Mouse (Mus musculus): ENCODE data around the gene Uqcr11. TPM values are rescaled to one million over a fixed set of nuclear protein-coding genes. Genes with fewer than 3 reads are reported as not detected.
A peak's percentile ranks its signal among the peaks of the same experiment; 100 is the strongest.

Gene Uqcr11
- polyA plus RNA-seq, 1 experiment from 2014 or later, result 806 TPM

DNA sequence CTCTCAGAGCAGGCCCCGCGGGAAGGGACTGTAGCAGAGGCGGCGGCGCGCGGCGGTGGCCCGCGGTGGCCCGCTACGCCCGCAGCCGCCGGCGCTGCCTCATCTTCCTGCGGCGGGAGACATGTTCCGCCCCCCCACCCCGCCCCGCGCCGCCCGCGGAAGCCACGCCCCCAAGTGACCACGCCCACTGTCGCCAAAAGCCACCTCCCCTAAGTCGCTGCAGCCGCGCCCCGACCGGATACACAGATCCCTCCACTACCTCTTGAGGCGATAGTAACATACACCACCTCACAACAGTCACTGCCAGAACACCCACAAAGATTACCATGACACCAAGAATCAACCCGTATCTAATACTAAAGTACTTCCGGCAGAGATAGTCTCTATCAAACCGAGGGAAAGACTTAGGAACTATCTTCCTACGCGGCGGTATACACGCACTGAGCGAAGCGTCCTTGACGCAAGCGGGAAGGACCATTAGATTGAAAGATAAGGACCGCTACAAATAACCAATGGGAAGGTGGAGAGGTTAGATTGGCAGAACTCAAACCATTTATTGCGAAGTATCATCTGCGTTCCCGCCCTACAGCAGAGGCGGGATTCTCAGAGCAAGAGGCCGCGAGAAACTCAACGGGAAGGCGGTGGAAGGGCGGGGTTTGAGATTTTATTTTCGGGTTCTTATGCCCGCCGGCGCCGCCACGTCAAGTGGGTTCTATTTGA, 27.0 kb upstream of the Uqcr11 start, which contains the start of gene Tcf3:
Tcf3 (minus strand) TSS at position 135 of the 720 bp plus-strand sequence.
- no peaks in the 10 kb centered on the region for H3K9me3 ChIP-seq (ENCODE audit: control insufficient read depth, low read length)
- H3K4me3 ChIP-seq (ENCODE audit: low read length), result peak within 1 kb of the TSS; percentile 98
- peak within 1 kb of the TSS; percentile 92 for H3K4me2 ChIP-seq (replicated peaks; ENCODE audit: low read depth, low read length)
- under 1% methylated on average over 58 of the region's 61 CpGs for WGBS
- peak within 1 kb of the TSS; percentile 91 for H3K27ac ChIP-seq (ENCODE audit: low read depth, low read length)
- H3K4me1 ChIP-seq (ENCODE audit: control insufficient read depth, insufficient read depth, low read length), result peaks cover 28% of the 10 kb centered on the region
- H3K27me3 ChIP-seq (ENCODE audit: control insufficient read depth, insufficient read depth, low read length), result no peaks in the 10 kb centered on the region
- peak; percentile 92 for ATAC-seq (ENCODE audit: low FRiP score, low TSS enrichment)
- peak within 1 kb of the TSS; percentile 100 for H3K9ac ChIP-seq (ENCODE audit: low read depth, low read length)
- peaks cover 22% of the 10 kb centered on the region for H3K36me3 ChIP-seq (ENCODE audit: control insufficient read depth, insufficient read depth, low read length)

DNA sequence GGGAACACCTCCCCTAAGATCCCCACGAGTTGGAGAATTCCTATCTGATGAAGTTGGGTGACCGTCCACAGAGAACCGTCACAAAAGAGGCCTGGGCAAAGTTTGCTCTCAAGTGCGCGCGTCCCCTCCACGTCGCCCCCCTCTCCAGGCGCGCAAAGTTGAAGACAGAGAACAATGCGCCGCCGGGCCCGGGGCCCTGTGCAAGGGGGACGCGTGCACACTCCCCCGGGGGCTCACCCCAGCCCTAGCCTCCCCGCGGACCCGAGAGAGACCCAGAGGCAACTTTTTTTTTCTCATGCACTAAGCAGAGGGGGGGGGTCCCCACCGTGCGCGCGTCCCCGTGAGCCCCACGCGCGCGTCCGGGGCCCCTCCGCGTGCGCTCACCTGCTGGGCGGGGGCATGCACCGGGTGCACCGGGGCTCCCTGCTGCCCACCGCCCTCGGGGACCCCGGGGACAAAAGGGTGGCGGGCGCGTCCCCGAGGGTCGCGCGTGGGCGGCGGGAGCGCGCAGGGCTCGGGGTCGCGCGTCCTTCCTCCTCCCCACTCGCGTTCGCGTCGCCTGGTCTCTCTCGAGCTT, 26.4 kb upstream of the Uqcr11 start:
- H3K4me2 ChIP-seq (replicated peaks; ENCODE audit: low read depth, low read length), result peak overlapping the region; percentile 92
- H3K9me3 ChIP-seq (ENCODE audit: control insufficient read depth, low read length), result no peaks in the 10 kb centered on the region
- no peaks in the 10 kb centered on the region for H3K27me3 ChIP-seq (ENCODE audit: control insufficient read depth, insufficient read depth, low read length)
- peak overlapping the region; percentile 91 for H3K27ac ChIP-seq (ENCODE audit: low read depth, low read length)
- peak overlapping the region; percentile 98 for H3K4me3 ChIP-seq (ENCODE audit: low read length)
- WGBS, result 0% methylated on average over 39 of the region's 60 CpGs
- ATAC-seq (ENCODE audit: low FRiP score, low TSS enrichment), result 0 out of 2 replicates have a peak, but pooled peaks have one; percentile 13
- peak overlapping the region; percentile 100 for H3K9ac ChIP-seq (ENCODE audit: low read depth, low read length)
- peaks cover 29% of the 10 kb centered on the region for H3K36me3 ChIP-seq (ENCODE audit: control insufficient read depth, insufficient read depth, low read length)
- H3K4me1 ChIP-seq (ENCODE audit: control insufficient read depth, insufficient read depth, low read length), result peaks cover 28% of the 10 kb centered on the region

DNA sequence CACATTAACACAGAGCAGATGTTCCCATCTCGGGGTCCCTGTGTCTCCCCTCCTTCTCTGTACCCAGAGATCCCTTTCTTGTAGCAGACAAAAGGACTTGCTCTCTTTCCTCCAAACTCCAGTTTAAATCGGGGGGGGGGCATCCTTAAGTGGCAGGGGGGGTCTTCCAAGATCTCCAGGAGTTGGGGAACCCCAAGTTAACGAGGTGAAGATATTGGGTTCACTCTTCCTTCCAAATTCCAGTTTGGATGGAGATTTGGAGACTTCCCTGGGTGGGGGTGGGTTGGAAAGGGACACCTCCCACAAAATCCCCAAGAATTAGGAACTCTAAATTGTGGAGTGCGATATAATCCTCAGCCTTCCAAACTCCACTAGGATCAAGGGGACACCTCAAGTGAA, 25.8 kb upstream of the Uqcr11 start:
- WGBS, result 3% methylated on average over 4 of the region's 4 CpGs
- Histone ChIP-seq H3K4me3 (ENCODE audit: low read length) (peak overlapping the region; percentile 98), H3K27ac (ENCODE audit: low read depth, low read length) (peak overlapping the region; percentile 91; the same call in 1 of the 2 replicates), H3K4me2 (replicated peaks; ENCODE audit: low read depth, low read length) (peak overlapping the region; percentile 92), H3K36me3 (ENCODE audit: control insufficient read depth, insufficient read depth, low read length) (peaks cover 35% of the 10 kb centered on the region), H3K9me3 (ENCODE audit: control insufficient read depth, low read length) (no peaks in the 10 kb centered on the region), H3K27me3 (ENCODE audit: control insufficient read depth, insufficient read depth, low read length) (no peaks in the 10 kb centered on the region), H3K4me1 (ENCODE audit: control insufficient read depth, insufficient read depth, low read length) (peaks cover 28% of the 10 kb centered on the region), H3K9ac (ENCODE audit: low read depth, low read length) (peak overlapping the region; percentile 100)
- no peak for ATAC-seq (ENCODE audit: low FRiP score, low TSS enrichment)

DNA sequence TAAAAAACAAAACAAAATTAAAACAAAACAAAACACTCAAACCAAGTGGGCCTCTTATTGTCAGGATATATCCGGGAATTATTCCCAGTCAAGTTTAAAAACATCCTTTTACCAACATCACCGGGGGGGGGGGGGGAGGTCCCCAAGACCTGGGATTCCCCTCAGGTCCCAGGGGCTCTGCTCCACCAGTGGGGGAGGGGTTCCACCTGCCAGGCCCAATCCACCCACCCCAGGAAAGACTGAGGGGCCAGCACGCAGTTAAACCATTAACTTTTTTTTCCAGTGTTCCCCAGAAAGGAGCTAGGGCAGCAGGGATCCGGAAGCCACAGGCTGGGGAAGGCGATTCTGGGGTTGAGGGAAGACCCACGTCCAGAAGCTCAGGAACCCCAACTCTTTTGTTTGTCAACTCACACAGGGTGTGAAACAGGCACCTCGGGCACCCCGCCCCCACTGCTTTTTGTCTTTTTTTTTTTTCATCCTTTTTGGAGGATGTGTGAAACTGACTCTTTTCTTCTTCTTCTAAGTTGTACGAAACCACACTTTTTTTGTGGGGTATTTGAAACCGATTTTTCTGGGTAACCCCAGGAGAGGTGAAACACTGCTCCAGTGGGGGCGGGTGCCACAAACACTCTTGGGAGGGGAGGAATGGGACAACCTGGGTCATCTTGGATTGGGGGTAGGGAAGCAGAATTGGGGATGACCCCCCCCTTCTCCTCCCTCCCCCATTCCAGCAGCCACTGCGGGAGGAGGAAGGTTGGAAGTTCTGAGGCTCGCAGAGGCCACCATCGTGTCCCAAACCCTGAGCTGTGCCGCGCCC, 25.1 kb upstream of the Uqcr11 start:
- H3K4me1 ChIP-seq (ENCODE audit: control insufficient read depth, insufficient read depth, low read length), result peaks cover 28% of the 10 kb centered on the region
- peak overlapping the region; percentile 100 for H3K9ac ChIP-seq (ENCODE audit: low read depth, low read length)
- peak overlapping the region; percentile 92 for H3K4me2 ChIP-seq (replicated peaks; ENCODE audit: low read depth, low read length)
- peak overlapping the region; percentile 98 for H3K4me3 ChIP-seq (ENCODE audit: low read length)
- ATAC-seq (ENCODE audit: low FRiP score, low TSS enrichment), result no peak
- peaks cover 41% of the 10 kb centered on the region for H3K36me3 ChIP-seq (ENCODE audit: control insufficient read depth, insufficient read depth, low read length)
- no peaks in the 10 kb centered on the region for H3K9me3 ChIP-seq (ENCODE audit: control insufficient read depth, low read length)
- 12% methylated on average over 16 of the region's 16 CpGs for WGBS
- H3K27ac ChIP-seq (ENCODE audit: low read depth, low read length), result peak overlapping the region; percentile 91; the same call in 1 of the 2 replicates
- H3K27me3 ChIP-seq (ENCODE audit: control insufficient read depth, insufficient read depth, low read length), result no peaks in the 10 kb centered on the region

DNA sequence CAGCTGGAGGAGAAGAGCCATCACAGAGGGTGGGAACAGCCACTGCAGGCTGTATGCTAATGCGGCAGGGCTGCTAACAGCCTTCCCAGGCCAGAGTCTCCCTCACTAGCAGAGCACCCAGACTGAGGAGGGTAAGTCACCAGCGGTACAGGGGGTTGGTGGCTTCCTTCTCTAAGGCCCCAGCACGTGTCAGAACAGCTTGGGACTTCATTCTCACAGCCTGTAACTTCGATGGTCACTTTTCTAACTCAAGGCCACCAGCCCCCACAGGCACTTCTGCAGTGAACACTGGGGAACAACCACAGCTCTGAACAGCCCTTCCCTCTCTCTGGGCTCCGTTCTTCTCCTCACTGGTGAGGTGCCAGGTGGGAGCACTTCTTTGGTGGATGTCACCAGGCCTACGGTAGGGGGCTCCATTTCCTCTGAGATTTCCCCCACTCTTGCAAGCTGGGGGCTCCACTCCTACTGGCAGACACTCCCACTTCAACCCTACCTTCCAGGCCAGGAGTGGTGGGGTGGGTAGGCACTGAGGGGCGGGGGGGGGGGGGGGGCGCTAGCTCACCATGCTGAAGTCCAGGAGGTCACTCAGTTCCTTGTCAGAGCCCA, 23.8 kb upstream of the Uqcr11 start:
- Histone ChIP-seq H3K4me3 (ENCODE audit: low read length) (no peak overlapping the region), H3K27me3 (ENCODE audit: control insufficient read depth, insufficient read depth, low read length) (no peaks in the 10 kb centered on the region), H3K9ac (ENCODE audit: low read depth, low read length) (peak overlapping the region; percentile 100; the same call in 1 of the 2 replicates), H3K36me3 (ENCODE audit: control insufficient read depth, insufficient read depth, low read length) (peaks cover 54% of the 10 kb centered on the region), H3K4me2 (replicated peaks; ENCODE audit: low read depth, low read length) (peak overlapping the region; percentile 17; the same call in 1 of the 2 replicates), H3K27ac (ENCODE audit: low read depth, low read length) (no peak overlapping the region), H3K4me1 (ENCODE audit: control insufficient read depth, insufficient read depth, low read length) (peaks cover 24% of the 10 kb centered on the region), H3K9me3 (ENCODE audit: control insufficient read depth, low read length) (0 out of 2 replicates have a peak, but pooled peaks cover 2% of the 10 kb centered on the region)
- no peak for ATAC-seq (ENCODE audit: low FRiP score, low TSS enrichment)
- WGBS, result 78% methylated on average over 7 of the region's 8 CpGs

DNA sequence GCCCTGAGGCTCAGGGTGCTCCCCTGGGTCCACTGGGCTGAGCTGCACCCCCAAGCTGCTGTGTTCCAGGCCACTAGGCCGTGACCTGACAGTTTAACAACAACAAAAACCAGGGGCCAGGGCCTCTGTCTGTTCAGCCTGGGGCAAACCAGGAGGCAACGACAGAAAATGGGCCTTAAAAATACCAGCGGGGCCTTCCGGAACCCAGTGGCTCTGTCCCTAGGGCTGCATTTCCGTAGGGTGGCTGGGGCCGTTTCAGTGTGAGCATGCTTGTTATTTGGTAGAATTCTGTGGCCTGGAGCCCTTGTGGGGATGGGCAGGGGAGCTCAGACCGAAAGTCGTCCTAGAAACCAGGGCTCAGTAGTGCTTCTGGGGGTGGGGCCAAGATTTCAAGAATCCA, 23.2 kb upstream of the Uqcr11 start:
- peaks cover 61% of the 10 kb centered on the region for H3K36me3 ChIP-seq (ENCODE audit: control insufficient read depth, insufficient read depth, low read length)

DNA sequence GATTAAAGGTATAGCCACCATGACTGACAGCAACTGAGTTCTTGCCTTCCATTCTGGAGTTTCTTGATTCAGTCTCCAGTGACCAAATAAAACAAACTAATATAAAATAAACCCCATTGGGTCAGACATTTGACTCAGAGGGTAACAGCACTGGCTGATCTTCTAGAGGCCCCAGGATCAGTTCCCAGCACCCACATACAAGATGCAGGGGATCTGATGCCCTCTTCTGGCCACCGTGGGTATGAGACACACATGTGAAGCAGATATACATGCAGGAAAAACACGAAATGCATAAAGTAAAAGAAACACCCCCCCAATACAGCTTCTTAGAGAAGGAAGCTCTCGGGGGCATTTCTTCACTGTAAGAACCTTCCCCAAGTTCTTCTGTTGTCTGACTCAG, 18.4 kb upstream of the Uqcr11 start:
- H3K4me1 ChIP-seq (ENCODE audit: control insufficient read depth, insufficient read depth, low read length), result peaks cover 4% of the 10 kb centered on the region; the same call in 1 of the 2 replicates
- H3K9me3 ChIP-seq (ENCODE audit: control insufficient read depth, low read length), result 0 out of 2 replicates have a peak, but pooled peaks cover 2% of the 10 kb centered on the region

More for the DNA sequence above, 23.2 kb upstream of the Uqcr11 start:
- Histone ChIP-seq H3K4me2 (replicated peaks; ENCODE audit: low read depth, low read length) (no peak overlapping the region), H3K27ac (ENCODE audit: low read depth, low read length) (no peak overlapping the region), H3K4me3 (ENCODE audit: low read length) (no peak overlapping the region), H3K9ac (ENCODE audit: low read depth, low read length) (no peak overlapping the region), H3K9me3 (ENCODE audit: control insufficient read depth, low read length) (0 out of 2 replicates have a peak, but pooled peaks cover 2% of the 10 kb centered on the region), H3K4me1 (ENCODE audit: control insufficient read depth, insufficient read depth, low read length) (peaks cover 24% of the 10 kb centered on the region), H3K27me3 (ENCODE audit: control insufficient read depth, insufficient read depth, low read length) (no peaks in the 10 kb centered on the region)
- 74% methylated on average over 8 of the region's 8 CpGs for WGBS
- no peak for ATAC-seq (ENCODE audit: low FRiP score, low TSS enrichment)

DNA sequence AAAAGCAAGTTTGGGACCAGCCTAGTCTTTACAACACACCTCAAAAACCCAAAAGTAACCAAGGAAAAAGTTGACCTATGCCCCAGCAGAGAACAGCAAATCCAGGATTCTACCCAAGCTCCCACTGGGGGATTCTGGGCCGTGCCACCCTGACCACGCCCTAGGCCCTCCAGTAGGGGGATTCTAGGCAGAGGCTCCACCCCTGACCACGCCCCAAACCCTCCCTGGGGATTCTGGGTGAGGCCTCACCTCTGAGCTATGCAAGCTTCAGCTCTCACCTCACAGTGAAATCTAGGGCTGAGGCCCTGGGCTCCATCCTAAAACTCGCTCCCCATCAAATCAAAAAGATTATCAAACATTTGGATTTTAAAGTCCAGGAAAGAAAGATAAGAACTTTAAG, 16.9 kb upstream of the Uqcr11 start:
- H3K4me1 ChIP-seq (ENCODE audit: control insufficient read depth, insufficient read depth, low read length), result 0 out of 2 replicates have a peak, but pooled peaks cover 2% of the 10 kb centered on the region
- H3K4me2 ChIP-seq (replicated peaks; ENCODE audit: low read depth, low read length), result no peak overlapping the region
- ATAC-seq (ENCODE audit: low FRiP score, low TSS enrichment), result no peak
- WGBS, result 52% methylated on average over 4 of the region's 4 CpGs
- H3K27ac ChIP-seq (ENCODE audit: low read depth, low read length), result no peak overlapping the region
- no peak overlapping the region for H3K4me3 ChIP-seq (ENCODE audit: low read length)
- H3K9me3 ChIP-seq (ENCODE audit: control insufficient read depth, low read length), result 0 out of 2 replicates have a peak, but pooled peaks cover 2% of the 10 kb centered on the region
- H3K9ac ChIP-seq (ENCODE audit: low read depth, low read length), result no peak overlapping the region
- H3K36me3 ChIP-seq (ENCODE audit: control insufficient read depth, insufficient read depth, low read length), result peaks cover 84% of the 10 kb centered on the region
- H3K27me3 ChIP-seq (ENCODE audit: control insufficient read depth, insufficient read depth, low read length), result no peaks in the 10 kb centered on the region

More for the DNA sequence above, 18.4 kb upstream of the Uqcr11 start:
- Histone ChIP-seq H3K36me3 (ENCODE audit: control insufficient read depth, insufficient read depth, low read length) (peaks cover 84% of the 10 kb centered on the region), H3K27me3 (ENCODE audit: control insufficient read depth, insufficient read depth, low read length) (no peaks in the 10 kb centered on the region), H3K4me3 (ENCODE audit: low read length) (no peak overlapping the region), H3K9ac (ENCODE audit: low read depth, low read length) (no peak overlapping the region), H3K27ac (ENCODE audit: low read depth, low read length) (no peak overlapping the region), H3K4me2 (replicated peaks; ENCODE audit: low read depth, low read length) (no peak overlapping the region)
- 94% methylated on average over 3 of the region's 3 CpGs for whole genome bisulfite sequencing
- no peak for ATAC-seq (ENCODE audit: low FRiP score, low TSS enrichment)
